Mouse (Mus musculus): ENCODE data around the gene Mpdz. TPM values are rescaled to one million over a fixed set of nuclear protein-coding genes. Genes with fewer than 3 reads are reported as not detected.

Mpdz gene
- total RNA-seq, 2 experiments from 2014 or later = 54.5 to 66.2 TPM

DNA sequence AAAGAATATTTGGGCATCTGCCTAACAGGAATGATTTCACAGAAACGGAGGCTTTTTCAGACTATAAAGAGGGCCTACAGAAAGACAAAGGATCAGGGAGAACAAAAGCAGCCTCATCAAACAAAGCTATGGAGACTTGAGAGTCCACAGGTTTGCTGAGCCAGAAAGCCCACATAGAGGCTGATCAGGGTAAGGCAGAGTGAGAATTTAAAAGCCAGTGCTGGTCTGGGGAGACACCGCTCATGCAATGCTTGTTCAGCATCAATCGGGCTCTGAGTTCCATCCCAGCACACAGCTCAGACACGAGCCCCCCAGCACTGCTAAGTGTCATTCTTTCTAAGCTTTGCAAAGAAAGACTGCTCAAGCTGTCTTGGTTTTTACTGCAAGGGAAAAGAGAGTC lies 162.5 kb downstream of the Mpdz start:
- no peak for DNase-seq

DNA sequence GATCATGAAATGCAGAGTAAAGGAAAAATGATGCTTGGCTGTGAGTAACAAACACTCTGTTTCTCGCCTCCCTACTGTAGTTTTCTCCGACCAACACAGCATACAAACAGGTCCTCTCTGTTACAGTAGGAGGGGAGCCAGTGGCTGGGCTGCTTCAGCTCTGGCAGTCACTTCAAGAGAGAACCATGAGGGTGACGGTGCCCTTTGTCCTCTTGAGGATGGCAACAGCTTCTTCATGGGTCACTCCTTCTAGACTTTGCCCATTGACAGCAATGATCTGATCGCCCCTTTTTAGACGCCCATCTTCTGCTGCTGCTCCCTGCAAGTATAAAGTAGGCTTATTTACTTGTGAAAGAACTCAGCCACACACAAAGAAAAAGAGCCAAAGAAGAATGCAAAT lies 163.2 kb downstream of the Mpdz start:
- DNase-seq = no peak

DNA sequence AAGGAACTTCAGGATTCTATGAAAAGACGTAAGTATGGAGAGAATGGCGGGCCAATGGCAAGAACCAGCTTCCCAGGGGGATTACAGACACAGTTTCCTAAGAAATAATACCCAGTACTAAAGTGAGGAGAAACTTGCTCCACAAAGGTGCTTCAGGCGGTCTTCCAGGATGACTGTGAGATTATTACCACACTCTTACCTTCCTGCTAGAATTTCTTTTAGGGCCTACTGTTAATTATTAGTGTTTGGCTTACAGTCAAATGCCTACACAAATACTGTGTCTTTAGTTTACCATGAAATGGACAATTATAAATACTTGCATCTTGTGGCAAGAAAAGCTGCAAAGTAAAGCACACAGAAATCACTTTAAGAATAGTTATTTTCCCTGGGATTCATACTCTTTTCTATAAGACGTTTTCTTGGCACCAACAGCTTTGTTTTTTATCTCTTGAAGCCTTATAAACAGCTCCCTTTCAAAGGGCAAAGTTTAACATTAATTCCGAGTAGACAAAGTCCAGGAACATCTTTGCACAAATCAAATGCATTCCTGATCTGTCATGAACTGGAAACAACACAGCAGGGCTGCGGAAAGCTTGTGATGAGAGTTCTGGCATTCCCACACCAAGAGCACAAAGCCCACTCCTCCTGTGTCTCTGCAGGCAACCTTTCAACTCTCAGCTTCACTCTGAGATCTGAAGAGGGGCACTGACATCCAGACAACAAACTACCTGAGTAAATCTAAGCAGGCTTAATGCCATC lies 166.5 kb downstream of the Mpdz start:
- DNase-seq = no peak

DNA sequence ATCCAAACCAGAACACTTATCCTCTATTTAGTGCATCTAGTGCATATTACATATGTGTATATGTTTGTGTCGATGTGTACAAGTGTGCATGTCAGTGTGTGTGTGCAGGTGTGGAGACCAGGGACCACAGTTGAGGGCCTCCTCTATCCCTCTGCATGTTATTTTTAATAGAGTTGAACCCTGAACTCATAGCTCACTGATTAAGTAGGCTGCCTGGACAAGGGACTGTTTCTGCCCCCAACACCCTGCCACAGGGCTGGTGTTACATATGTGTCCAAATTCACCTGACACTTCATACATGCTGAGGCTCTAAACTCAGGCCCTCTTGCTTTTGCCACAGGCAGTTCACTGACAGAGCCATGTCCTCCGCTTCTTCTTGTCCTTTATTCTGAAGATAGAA lies 169.5 kb downstream of the Mpdz start:
- no peak for DNase-seq

GRCm38 (mm10) chr4:81252859-81253780 lies 189.5 kb downstream of the Mpdz start:
- DNase-seq = no peak

DNA sequence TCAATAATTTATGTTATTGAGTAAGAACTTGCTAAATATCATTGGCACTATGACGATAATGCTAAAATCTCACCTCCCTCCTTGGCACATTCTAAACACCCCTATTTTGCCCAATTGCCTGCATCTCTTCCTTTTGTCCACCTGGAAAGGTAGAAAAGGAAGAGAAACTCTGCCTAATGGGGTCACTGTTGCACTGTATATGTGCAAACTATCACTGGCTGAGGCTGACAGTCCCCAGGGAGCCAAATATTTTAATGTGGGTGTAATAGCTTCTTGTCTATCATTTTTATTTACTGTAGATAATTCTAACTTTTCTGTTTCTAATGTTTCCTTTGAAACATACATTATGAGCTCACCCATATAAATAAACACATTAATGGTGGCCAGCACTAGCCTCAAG lies 190.3 kb downstream of the Mpdz start:
- DNase-seq = no peak

GRCm38 (mm10) chr4:81251934-81252333 lies 190.7 kb downstream of the Mpdz start:
- DNase-seq = peak; percentile 51

- no peak for DNase-seq
Measured at GRCm38 (mm10) chr4:81249245-81249644, 193.4 kb downstream of the Mpdz start.

DNA sequence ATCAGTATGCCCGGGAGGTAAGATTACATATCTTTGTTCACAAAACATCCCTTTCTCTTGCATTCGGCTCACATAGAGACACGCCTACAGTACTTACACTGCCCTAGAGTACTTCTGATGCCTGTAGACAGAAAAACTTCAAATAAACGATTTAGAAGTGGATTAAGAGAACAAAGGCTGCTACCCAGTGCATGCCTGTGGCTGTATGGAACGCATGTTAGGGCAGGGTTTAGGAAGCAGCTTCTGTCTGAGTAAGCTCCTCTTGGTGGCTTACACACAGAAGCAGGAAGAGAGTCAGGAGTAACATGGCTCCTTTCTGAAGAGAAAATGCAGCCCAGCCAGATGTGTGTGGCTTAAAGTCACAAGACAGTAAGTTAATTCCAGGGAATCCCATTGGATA lies 206.4 kb downstream of the Mpdz start:
- no peak for DNase-seq
